Mouse (Mus musculus) kidney, adult 18-20 months (tissue): ENCODE data around the gene Nhs.
A peak's percentile ranks its signal among the peaks of the same experiment; 100 is the strongest.

Experiments
- DNase-seq: peaks from one replicate; pipeline ENCODE4 v3.0.0; 2021

Gene Nhs

DNA sequence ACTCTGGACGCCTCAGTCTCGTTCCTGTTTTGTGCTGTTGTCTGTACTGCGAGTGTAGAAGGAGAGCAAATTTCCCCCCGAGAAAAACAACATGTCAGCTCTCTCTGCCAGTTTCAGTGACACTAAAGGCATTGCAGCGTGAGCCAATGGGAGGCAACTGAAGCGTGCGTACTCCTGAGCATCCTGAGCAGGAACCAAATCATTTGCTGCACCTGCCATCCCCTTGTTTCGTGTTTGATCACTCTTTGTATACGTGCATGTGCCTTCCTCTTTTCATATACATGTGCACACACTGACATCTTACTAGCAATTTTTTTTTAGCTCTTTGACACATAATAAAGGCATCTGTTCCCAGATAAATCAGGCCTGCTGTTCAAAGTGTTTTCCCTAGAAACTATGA is 142.1 kb downstream of the Nhs start:
- no peak for DNase-seq

DNA sequence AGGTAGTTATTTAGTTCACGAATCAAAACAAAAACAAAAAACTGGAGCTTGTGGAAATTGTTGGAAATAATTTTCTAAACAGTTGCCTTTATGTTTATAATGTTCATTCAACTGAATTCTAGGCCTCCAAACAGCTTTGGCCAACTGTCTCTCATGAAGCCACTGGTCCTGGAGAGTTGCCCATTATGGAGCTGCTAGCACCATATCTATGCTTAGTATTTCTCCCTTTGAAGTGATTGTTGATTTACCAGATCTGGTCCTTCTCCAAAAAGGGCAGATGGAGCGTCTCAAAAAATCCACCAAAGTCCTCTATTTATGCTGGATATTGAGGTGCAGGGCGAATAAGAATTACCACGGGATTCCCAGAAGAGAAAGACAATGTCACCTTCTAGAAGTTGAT is 147.0 kb downstream of the Nhs start:
- no peak for DNase-seq

DNA sequence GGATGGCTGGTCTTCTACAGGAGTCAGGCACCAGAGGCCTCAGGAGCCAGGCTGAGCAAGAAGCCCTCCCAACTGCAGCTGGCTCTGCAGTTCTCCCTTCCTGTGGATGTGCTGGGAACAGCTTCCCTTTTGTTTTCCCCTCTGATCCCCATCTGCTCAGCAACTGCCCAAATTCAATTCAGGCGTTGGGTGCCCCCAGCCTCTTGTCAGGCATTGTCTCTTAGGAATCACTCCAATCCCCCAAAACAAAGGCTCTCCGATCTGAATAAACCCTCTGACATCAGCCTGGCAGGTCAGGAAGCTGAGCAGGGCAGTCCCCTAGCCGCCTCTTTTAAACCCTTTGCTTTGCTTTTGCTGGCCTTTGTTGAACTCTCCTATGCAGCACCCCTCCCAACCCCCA is 149.7 kb downstream of the Nhs start:
- DNase-seq = no peak

DNA sequence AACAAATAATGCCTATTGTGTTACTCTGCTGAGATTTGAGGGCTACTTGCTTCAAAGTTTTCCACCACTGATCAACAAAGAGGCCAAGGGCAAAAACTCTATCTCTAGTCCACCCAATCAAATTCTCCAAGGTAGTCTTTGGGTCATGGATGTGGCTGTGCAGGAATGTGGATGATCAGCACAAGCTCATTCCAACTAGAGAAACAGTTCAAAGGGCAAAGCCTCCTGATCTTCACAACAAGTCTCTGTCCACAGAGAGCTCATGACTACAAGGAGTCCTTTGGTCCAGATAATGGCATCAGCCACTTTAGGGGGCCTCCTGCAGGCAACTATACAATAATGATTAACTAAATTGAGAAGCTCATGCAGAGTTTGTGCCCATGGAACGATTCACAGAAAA is 155.7 kb downstream of the Nhs start:
- no peak for DNase-seq

DNA sequence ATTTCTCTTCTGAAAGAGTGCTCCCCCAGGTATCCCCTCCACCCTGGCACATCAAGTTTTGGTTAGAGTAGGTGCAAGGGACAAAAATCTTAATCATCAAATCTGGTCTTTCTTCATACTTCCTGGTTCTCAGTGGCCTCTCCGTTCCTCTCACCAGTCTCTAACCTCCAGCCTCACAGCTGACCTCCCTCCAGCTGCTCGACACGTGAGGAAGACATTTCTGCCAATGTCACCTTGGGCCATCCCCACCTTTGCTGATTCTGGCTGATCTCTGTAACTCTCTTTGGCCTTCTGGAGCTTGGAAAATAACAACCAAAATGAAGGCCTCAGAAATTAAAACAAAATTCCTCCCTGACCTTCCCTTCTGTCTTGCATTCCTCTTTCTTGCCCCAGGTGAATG is 160.7 kb downstream of the Nhs start:
- DNase-seq = no peak

DNA sequence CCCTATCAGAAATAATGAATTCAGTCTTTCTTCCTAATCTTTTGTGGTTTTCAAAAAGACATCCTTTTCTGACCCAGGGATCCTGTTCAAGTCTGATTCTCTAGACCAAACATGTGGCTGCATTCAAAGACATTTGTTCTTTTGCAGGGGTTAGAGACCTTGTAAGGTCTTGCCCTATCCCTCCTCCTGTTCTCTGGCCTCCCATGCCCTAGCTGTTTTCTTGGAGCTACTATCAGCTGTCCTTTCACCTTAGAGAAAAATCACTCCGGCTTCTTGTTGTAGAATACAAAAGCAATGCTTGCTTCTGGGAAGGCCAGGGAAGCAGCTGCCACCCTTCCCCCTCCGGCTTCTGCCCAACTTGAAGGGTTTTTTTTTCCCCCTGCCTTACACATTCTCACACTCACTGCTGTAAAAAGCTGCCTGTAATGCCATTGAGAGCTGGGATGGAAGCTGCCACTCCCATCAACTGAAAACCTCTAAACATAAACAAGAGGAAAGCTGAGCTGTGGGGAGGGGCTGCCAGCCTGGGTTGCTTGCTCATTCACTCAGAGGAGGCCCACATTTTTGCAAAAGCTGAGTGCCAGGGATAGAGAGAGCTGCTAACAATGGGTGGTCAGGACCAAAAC is 162.2 kb downstream of the Nhs start:
- DNase-seq = no peak

DNA sequence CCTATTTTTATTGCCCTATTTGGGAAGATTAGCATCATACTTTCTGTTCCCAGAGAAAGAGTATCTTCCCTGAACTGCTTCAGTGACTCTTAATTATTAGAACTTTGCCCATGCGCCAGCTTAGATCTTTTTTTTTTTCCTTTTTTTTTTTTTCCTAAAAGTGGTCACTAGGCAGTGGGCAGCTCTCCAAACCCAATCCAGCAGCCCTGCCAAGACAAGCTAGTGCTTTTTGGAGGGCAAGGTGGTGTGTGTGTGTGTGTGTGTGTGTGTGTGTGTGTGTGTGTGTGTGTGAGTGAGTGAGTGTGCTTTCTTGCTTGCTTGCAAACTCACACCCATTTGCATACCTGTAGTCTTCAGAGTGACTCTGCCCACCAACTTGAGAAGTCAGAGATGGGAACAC is 169.4 kb downstream of the Nhs start:
- peak; percentile 40 for DNase-seq

DNA sequence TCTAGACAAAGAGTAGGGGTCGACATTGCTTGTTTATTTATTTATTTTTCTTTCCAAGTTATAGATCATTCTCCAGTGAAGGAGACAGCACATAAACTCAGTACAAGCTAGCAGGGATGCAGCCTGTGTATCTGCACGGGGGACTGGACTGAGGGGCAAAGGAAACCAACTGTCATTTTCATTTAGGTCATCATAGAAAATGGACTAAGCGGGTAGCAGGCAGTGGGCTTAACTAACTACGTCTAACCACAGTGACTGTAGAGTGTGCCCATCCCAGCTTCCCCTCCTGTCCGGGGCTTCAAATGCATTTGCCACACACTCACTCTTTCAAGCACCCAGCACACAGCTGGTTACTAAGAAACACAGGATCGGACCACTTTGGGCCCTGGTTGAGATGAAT is 174.6 kb downstream of the Nhs start:
- no peak for DNase-seq

DNA sequence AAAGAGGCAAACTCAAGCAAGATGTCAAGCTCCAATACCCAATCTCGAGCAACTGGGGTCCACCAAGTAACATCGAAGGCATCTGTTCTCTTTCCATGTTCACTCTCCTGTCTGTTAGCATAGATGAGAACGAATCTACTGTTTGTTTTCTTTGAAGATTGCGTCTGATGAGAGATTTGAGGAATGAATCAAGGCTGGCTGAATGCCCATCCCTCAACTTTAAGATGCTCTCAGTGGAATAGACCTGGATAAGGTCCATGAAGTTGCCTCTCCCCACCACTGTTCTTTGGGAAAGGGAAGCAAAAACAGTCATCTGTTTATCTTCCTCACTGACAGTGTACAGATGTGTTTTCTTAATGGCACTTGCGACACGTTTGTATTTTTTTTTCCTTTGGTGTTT is 178.1 kb downstream of the Nhs start:
- no peak for DNase-seq

DNA sequence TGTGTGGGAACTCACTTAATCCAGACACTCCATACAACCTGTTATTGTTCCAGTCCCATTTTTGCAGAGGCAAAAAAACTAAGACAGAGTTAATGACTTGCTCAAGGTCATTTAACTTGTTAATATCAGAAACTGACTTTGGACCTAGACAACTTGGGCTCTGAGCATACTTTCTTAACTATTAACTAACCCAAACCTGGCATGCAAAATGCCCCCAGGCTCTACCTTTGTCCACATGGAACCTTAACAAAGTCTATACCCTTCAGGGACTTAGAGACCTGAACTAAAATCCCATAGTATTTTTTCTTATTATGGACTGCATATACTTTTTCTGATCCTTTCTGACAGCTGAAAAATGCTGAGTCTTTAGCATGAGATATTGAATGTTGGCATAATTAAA is 179.6 kb downstream of the Nhs start:
- no peak for DNase-seq

DNA sequence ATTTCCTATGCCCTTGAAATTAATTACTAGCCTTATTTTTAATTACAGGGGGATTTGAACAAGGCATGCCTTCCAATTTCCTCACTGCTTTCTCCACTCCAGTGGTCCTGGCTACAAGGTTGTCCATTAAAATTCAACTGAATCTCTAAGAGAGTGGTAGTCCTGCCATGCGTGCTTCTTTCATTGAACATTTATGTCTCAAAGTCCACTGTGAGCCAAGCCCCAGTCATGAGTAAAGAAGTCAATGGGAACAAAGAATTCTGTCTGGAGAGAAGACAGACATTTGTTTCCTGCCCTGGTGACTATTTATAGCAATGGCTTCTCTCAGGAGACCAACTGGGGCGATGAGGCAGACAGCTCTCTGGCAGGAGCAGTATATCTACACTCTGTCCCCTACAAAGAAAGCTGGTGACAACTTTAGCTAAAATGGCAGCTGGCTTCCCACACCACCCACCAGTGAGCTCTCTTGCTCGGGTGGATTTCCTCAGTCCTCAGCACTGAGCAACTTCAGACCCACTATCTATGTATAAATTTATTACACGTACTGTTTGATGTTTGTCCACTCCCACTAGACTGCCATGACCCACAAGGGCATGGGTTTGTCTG is 182.2 kb downstream of the Nhs start:
- DNase-seq = no peak

DNA sequence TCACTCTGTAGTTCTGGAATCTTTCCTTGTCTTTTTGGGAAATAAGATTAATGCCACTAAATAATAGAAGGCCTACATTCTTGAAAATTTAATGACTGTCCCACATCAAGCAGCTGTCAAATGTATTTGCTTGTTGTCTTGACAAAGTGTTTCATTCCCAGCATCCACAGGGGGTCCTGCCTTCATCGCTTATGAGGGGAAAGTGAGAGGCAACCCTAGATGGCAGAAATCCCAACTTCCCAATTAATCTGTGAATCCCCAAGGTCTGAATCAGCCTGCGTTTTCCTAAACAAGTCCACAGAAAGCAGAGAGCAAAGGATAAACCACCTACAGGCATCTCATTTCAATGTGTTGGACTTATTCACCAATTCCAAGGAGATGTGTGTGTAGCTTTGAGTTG is 183.2 kb downstream of the Nhs start:
- DNase-seq = no peak

DNA sequence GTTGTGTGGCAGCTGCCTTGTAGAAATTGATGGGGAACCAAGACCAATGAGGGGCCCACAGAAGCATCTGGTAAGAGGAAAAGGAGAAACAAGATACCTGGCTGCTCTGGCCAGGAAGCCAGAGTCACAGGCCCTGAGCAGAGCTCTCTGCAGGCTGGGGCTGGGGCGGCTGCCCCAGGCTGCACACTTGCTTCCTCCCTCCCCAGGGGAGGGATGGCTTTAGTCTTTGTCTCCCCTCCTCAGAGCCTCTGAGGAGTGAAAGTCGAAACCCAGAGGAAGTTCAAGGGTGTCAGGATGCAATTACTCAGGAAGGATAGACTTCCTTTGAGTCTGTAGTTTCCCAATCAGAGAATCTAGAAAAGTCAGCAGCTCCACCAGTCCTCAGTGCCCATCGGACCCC is 186.0 kb downstream of the Nhs start:
- DNase-seq = no peak

DNA sequence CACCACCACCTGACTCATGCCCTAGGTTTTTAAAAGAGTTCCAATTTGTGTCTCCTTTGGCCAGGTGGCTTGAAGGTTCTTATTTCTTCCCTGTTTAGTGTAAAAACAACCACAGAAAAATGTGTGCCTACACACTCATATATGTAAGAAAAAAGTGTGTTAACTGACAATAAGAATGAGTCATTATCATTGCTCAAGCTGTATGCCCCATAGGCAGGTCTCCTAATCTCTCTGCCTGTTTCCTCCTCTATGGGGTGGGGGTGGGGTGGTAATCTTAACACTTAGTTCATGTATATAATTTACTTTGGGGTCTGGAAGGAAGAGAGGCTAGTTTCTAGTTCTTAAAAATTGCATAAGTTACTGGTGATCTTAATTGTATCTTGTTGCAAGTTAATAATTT is 186.8 kb downstream of the Nhs start:
- DNase-seq = no peak

DNA sequence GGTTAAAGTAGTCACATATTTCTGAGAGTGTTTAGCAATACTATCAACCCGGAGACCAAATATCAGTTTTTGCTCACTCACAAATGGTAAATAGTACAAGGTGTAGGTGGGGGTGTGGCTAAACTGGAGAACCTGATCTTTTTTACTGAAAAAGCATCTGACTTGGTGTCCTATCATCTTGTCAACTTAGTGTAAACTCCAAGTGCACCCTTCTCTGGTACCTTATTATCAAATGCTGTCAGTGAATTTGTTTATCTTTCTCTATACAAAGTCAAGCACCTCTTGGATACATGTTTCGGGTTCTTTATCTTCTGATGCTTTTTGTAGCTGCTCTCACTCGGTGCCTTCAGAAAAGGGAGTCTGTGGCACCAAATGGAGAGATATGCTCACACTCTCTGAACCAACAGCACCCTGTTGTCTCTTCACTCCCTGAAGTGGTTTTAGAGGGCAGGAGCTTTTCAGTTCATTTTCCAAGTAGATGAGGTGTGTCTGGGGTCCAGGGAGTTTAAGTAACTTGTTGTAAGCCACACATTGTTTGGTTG is 187.5 kb downstream of the Nhs start:
- no peak for DNase-seq

DNA sequence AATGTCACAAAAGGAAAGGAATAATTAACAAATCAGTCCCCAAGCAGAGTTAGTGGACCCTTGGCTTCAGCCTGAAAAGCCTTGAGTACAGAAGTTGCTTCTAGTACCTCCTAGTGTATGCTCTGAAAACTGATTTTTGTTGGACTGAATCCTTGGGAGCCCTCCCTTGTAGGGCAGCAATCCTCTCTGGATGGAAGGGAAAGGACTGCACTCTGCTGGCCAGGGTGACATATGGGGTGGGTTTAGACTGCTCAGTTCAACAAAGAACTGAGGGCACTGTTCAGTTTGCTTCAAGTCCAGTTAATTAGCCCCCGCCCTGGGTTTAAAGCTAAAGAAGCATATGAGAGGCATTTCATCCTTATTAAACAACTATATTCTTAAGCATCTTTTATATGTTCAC is 188.4 kb downstream of the Nhs start:
- DNase-seq = no peak

DNA sequence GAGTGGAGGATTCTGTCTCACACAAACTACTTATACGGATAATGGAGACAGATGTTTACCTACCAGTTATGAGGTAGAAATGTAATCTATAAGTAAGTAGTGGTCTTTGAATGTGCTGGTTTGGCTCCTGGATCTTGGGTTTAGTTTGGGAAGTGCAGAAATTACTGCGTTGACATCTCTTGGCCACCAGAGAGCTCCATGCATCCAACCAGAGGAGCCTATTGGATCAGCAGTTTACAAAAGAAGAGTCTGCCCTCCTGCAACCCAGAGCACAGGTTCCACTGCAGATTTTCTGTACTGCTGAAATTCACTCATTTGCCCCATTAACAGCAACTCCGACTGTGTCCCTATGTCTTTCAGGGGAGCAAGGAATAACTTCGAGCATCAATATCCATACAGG is 191.8 kb downstream of the Nhs start:
- DNase-seq = no peak

DNA sequence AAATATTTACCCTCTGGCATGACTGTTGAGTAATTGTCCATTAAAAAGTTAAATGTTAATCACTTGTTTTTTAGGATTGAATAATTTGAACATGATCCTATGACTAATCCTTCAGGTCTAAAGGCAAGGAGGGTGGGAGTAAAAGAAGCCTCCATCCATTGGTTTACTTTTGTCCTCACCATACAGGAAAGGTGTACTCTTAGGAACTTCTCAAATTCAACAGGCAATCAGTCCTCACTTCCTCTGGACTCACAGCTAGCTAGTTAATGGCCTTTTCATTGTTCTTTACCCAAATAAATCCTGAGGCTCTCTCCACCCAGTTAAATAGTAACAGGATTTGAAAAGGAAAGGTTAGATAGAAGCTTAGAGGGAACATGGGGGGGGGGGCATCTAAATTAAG is 196.2 kb downstream of the Nhs start:
- DNase-seq = no peak

DNA sequence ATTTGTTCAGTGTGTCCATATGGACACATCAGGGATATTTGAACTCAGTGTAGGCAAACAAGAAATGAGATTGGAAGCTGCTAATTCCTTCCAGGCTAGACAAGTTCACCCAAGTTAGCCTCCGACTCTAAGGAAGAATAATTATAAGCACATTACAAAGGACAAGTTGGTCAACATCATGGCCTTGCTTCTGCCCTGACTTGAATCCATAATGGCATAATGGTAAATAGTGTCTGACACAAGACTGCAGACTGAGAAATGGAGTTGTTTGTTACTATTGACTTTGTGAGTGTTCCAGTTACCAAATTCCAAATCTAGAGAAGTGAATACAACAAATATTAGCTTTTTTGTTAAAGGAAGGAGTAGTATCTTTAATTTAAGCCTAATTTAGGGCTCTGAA is 196.7 kb downstream of the Nhs start:
- DNase-seq = no peak

DNA sequence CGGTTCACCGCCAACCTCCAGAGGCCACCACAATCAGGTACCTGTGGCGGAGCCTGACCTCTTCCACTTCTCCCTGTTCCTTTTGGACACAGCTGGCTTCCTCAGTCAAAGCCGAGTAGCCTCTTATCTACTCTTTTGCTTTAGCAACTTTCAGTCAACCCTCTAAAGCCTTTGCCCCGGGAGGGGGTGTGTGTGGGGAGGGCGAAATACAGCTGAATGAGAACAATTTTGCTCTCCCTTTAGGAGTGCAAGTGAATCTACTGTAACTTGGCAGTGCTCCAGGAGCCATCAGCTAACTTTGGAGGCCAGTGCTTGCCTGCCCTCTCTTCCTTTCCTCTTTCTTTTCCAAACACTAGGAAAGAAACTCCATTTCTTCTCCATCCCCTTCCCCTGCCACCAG is 197.8 kb downstream of the Nhs start:
- DNase-seq = no peak

DNA sequence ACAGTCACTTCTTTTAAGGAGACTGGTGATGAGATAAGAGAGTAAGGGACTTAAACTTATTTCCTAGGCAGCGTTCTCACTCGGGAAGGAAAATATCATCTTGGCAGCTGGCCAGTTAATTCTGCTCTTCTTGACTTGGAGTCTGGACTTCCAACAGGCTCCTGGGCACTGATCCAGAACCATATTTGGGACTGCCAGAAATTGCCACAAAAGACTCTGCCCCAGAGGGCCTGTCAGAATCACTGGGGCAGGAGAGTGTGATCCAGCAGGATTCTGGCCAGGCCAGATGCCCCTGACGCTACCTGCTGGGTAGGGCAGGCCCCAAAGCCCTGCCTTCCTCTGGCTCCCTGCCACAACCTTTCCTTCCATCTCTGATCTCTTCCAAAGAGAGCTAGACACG is 198.4 kb downstream of the Nhs start:
- DNase-seq = peak; percentile 79

DNA sequence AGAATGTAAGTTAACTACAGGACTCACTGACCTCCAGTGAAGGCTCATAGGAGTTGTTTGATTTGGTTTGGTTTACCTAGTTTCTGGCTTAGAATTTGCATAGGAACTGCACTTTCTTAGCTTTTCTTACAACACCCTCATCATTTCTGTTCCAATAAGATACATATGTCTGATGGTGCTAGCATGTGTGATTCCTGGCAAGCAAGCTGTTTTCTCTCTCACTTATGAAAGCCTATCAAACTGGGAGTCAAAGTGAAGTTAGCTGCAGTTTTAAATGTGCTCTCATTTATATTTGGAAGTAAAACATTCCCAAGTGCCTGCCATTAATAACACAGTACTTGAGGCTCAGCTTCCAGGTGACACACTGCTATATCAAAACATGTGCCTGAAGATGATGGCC is 207.2 kb downstream of the Nhs start:
- DNase-seq = no peak

DNA sequence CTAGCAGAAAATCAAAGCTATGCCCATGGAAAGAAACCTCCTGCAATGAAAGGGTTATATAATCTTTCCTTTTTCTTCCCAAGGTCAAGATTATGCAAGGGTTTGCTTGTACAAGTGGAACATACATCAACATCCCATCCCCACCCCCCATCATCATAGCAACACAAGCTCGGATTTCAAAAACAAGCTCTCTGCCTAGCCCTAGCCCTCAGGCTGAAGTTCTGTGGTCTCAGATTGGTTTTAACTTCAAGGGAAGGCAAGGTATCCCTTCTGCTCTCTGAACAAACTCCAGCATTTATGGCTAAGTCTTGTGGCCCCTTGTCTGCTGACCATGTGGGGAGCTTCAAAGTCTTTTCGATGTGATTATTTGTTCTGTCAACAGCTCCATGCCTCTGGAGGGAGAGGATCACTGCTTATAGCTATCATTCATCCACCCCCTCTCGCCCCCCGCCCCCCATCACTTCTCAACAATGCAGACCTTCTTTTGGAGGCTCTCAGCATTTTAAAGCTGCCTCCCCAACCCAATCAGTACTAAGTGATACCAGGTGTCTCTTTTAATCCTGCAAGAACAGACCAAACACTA is 216.3 kb downstream of the Nhs start:
- DNase-seq = no peak

DNA sequence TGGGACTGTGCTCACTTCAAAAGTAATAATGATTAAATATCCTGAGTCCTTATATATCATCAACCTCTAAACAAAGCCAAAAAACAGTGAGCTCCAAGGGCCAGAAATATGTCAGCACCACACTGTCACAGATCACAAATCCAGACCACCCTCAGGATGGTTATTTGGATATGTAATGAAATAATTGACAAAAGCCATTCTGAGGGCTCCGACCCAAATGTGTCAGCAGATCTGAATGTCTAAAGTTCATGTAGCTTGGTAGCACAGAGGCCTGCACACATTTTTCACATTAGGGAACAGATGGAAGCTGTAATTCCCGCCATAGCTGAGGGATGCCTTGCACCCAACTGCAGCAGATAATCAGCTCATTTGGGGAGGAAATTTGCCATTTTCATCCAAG is 218.8 kb downstream of the Nhs start:
- no peak for DNase-seq

DNA sequence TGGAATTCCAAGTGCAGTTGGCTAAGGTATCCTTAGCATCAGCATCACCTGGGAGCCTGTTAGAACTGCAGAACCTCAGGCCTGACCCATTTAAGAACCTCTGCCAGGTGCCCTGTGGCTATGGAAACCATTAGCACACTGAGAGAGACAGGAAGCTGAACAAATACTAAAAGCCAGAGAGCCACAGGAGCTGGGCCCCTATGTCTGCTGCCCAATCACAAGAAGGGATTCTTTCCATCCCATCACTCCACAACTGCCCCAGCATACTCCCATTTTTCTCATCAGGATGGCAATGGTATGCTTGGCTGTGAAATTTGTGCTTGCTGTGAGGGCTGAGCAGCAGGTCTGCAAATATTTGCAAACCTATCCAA is 232.9 kb downstream of the Nhs start:
- DNase-seq = no peak
